Mouse (Mus musculus): ENCODE results near the gene Trpm3.

DNA sequence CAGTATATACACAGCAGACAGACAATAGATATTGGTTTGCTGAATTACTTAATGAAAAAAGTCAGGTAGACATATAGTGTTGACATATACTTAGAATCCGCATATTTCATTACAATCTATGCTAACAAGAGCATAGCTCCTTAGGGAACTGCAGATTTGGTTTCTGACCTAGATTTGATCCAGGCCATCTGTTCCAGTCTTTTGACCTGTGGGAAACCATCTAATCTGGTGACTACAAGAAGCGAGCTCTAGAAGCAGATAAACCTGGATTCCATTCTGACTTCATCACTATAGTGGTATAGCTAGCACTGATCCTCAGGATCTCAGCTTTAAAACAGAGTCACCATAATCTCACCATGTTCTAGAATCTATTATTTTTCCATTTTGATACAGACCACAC lies 665.5 kb downstream of the Trpm3 start:
- TF ChIP-seq CTCF (IDR thresholded peaks at IDR 0.05; ENCODE audit: low read depth, low read length) (no peak), GATA1 (IDR thresholded peaks at IDR 0.05; ENCODE audit: borderline replicate concordance, low read length) (no peak), POLR2AphosphoS5 (IDR thresholded peaks at IDR 0.05; ENCODE audit: insufficient replicate concordance, low read depth, low read length) (no peak)
